8 mouse cellular contexts compared by ENCODE assay signal in genomic region chr1:111660099-111660670, GRCm38 (mm10).
DNase-seq lines count a peak whose midpoint lies in the region.

No protein-coding gene starts in this region.

- DNase-seq in gastrocnemius, postnatal 10 days: peak; percentile 4
- DNase-seq in gastrocnemius, adult 18-20 months (ENCODE audit: low spot score): no peak
- peak; percentile 21 for DNase-seq in lung, postnatal 10 days
- no peak for DNase-seq in lung, postnatal 4 days
- DNase-seq in cerebellum, adult 9-10 months: peak; percentile 7
- peak; percentile 5 for DNase-seq in layer of hippocampus, adult 9-11 months
- no peak for DNase-seq in thymus, adult 18-20 months
- no peak for DNase-seq in gastrocnemius, postnatal 36 days

- intact Hi-C loops in gastrocnemius, postnatal 36 days (cut with DNase I): no loop called here

Comparison
In these comparisons a context has a peak if more than half of its experiments do, and no peak if none do; other contexts are left out.
1. DNase-seq: peak in gastrocnemius, postnatal 10 days (single experiment), lung, postnatal 10 days (single experiment), cerebellum, adult 9-10 months (single experiment) and layer of hippocampus, adult 9-11 months (single experiment); none in gastrocnemius, adult 18-20 months (single experiment), lung, postnatal 4 days (0 of 2), thymus, adult 18-20 months (0 of 2) and gastrocnemius, postnatal 36 days (0 of 2).